Mouse (Mus musculus) induced T-regulatory cell, adult 2 months (primary cell): Measurements from ENCODE around the gene Gm44965.
A peak's percentile ranks its signal among the peaks of the same experiment; 100 is the strongest.

Source experiments
- DNase-seq: peaks from one replicate; pipeline ENCODE4 v3.0.0-alpha.2; 2012; ENCODE audit warnings: low read depth

Gm44965 gene

GRCm38 (mm10) chr6:48666159-48666586 is 72.4 kb downstream of the Gm44965 start:
- DNase-seq = peak; percentile 70

- DNase-seq = no peak
Observed at GRCm38 (mm10) chr6:48668022-48668421, 74.3 kb downstream of the Gm44965 start.
